Mouse (Mus musculus) limb, embryonic 11.5 days (tissue): ENCODE data around the gene Col4a4. TPM values are rescaled to one million over a fixed set of nuclear protein-coding genes. Genes with fewer than 3 reads are reported as not detected.

Experiments used
- ATAC-seq: fragments of 200-750 bp; cut with Nextera tagmentation; 2 replicates; pipeline ENCODE4 v1.8.0; 2017; ENCODE audit warnings: low read depth; ENCODE audit not compliant: insufficient number of reproducible peaks, low FRiP score, low TSS enrichment
- DNase-seq: peaks from one replicate; pipeline ENCODE4 v3.0.0-alpha.2; 2015; ENCODE audit warnings: low spot score
- H3K27ac ChIP-seq: fragments of 300-500 bp; sonication (generic); replicated peaks from 2 replicates; pipeline ENCODE4 v1.5.1; 2014; ENCODE audit warnings: low read depth, mild to moderate bottlenecking, low read length
- H3K27me3 ChIP-seq: fragments of 300-500 bp; sonication (generic); 2 replicates; pipeline ENCODE4 v1.6.1; 2014; ENCODE audit warnings: mild to moderate bottlenecking, low read length, mixed read lengths; ENCODE audit not compliant: control insufficient read depth, insufficient read depth
- H3K36me3 ChIP-seq: fragments of 300-500 bp; sonication (generic); 2 replicates; pipeline ENCODE4 v1.6.1; 2014; ENCODE audit warnings: mild to moderate bottlenecking, low read length, moderate library complexity, mixed read lengths; ENCODE audit not compliant: control insufficient read depth, insufficient read depth
- H3K4me1 ChIP-seq: fragments of 300-500 bp; sonication (generic); 2 replicates; pipeline ENCODE4 v1.6.1; 2014; ENCODE audit warnings: low read length, mixed read lengths; ENCODE audit not compliant: control insufficient read depth, insufficient read depth
- H3K4me2 ChIP-seq: fragments of 300-500 bp; sonication (generic); 2 replicates; pipeline ENCODE4 v1.6.1; 2014; ENCODE audit warnings: low read depth, mild to moderate bottlenecking, moderate library complexity; ENCODE audit not compliant: severe bottlenecking
- H3K4me3 ChIP-seq: fragments of 300-500 bp; sonication (generic); 2 replicates; pipeline ENCODE4 v1.5.1; 2014; ENCODE audit warnings: low read depth, low read length
- H3K9ac ChIP-seq: fragments of 300-500 bp; sonication (generic); 2 replicates; pipeline ENCODE4 v1.6.1; 2014; ENCODE audit warnings: mild to moderate bottlenecking, low read length
- H3K9me3 ChIP-seq: fragments of 300-500 bp; sonication (generic); 2 replicates; pipeline ENCODE4 v1.6.1; 2016; ENCODE audit warnings: low read length; ENCODE audit not compliant: control insufficient read depth
- WGBS: fragments of 180-500 bp; shearing (Covaris S2); extraction: QIAGEN DNeasy Blood & Tissue Kit; methylation state at CpG from one replicate; pipeline ENCODE4 v1.1.7; 2014; 5-methylcytosine and 5-hydroxymethylcytosine counted together
- polyA plus RNA-seq: library from polyadenylated mRNA; unstranded; fragments of >200 nt; fragmentation: Nextera tagmentation; extraction: Ambion mirVana; gene quantifications from 2 replicates; pipeline ENCODE4 v1.2.1, GENCODE M21; 2014

Col4a4 gene
- polyA plus RNA-seq, 1 experiment from 2014 or later, result 0.03 TPM

DNA sequence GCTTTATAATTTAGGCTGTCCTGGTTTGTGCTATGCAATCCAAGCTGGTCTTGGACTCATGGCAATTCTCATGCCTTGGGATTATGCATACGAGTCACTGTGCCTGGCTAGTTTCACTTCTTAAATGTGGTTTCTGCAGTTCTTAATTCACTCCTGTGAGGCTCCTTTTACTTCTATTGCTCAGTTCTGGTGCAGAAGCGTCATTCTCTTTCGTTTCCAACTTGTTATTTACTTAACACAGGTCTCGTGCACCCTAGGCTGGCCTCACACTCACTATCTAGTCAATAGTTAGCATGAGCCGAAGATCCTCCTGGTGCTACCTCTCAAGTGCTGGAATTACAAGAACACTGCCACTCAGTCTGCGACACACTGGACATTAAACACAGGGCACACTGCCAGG is 117.8 kb downstream of the Col4a4 start:
- Histone ChIP-seq H3K4me2 (no peak overlapping the region), H3K9ac (no peak overlapping the region), H3K4me3 (no peak overlapping the region), H3K27me3 (no peaks in the 10 kb centered on the region), H3K36me3 (no peaks in the 10 kb centered on the region), H3K27ac (no peak overlapping the region), H3K4me1 (no peaks in the 10 kb centered on the region), H3K9me3 (no peaks in the 10 kb centered on the region)
- ATAC-seq (no peak), DNase-seq (no peak)
- 83% methylated on average over 6 of the region's 6 CpGs for WGBS

DNA sequence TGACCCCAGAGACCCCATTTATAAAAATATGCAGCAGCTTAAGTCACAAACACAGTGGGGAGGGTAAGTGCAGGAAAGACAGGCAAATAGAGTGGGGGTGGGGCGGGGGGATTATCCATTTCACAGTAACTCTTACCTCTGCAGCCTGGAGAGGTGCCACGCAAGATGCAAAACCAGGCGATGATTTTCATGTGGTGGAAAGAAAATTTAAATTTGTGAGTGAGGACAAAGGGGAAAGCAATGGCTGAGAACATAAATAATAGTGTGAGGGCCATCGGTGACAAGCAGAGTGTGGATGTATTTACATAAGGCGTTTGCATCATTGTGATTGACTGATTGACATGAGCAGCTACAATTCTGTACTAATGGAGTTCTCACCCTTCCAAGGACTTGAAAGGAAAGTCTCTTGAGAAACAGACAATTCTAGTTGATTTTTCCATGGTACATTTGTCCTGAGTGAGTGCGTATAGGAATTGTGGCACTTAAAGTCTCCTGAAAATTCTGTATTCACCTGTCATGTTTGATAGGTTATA is 121.3 kb downstream of the Col4a4 start:
- Histone ChIP-seq H3K4me1 (no peaks in the 10 kb centered on the region), H3K9me3 (no peaks in the 10 kb centered on the region), H3K27ac (no peak overlapping the region), H3K27me3 (no peaks in the 10 kb centered on the region), H3K9ac (no peak overlapping the region), H3K4me2 (no peak overlapping the region), H3K36me3 (no peaks in the 10 kb centered on the region), H3K4me3 (no peak overlapping the region)
- DNase-seq, result no peak
- ATAC-seq, result no peak
- WGBS, result 55% methylated on average over 6 of the region's 6 CpGs

DNA sequence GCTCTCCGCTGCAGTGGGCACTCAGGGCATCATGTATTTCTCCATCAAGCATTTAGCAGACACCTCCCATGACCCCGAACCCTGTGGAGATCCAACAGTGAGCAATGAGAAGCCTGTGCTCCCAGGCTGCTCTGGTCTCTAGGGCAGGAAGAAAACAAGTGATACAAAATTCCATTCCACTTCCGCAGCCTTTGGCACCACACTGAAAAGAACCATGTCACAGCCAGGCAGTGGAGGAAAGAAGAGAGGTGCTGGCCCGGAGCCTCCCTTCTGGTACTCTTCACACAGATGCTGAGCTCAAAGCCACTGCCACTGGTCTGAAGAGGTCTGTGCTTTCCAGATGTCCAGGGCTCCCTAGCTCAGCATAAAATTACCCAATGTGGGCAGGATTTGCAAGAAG is 125.6 kb downstream of the Col4a4 start:
- no peak for DNase-seq
- H3K4me1 ChIP-seq, result no peaks in the 10 kb centered on the region
- no peaks in the 10 kb centered on the region for H3K36me3 ChIP-seq
- no peak overlapping the region for H3K4me3 ChIP-seq
- H3K27ac ChIP-seq, result no peak overlapping the region
- ATAC-seq, result no peak
- no peaks in the 10 kb centered on the region for H3K27me3 ChIP-seq
- H3K9me3 ChIP-seq, result no peaks in the 10 kb centered on the region
- 84% methylated on average over 4 of the region's 4 CpGs for WGBS
- no peak overlapping the region for H3K9ac ChIP-seq
- H3K4me2 ChIP-seq, result no peak overlapping the region

DNA sequence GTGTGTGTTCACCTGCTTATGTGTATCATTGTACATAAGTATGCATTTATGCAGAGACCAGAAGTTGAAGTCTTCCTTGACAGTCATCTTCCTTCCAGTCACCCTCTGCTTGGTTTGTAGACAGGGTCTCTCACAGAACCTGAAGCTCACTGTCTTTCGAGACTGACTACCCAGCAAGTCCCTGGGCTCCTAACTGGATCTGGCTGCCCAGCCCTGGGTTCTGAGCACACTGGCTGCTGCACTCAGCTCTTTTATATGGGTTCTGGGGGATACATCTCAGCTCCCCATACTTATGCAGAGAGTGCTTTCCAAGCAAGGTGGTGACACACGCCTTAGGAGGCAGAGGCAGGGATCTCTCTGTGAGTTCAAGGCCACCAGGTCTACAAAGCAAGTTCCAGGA is 126.7 kb downstream of the Col4a4 start:
- Histone ChIP-seq H3K4me1 (no peaks in the 10 kb centered on the region), H3K9ac (no peak overlapping the region), H3K9me3 (no peaks in the 10 kb centered on the region), H3K27me3 (no peaks in the 10 kb centered on the region), H3K36me3 (no peaks in the 10 kb centered on the region), H3K4me2 (no peak overlapping the region), H3K4me3 (no peak overlapping the region), H3K27ac (no peak overlapping the region)
- ATAC-seq (no peak), DNase-seq (no peak)
- whole genome bisulfite sequencing, result 79% methylated on average over 2 of the region's 2 CpGs

DNA sequence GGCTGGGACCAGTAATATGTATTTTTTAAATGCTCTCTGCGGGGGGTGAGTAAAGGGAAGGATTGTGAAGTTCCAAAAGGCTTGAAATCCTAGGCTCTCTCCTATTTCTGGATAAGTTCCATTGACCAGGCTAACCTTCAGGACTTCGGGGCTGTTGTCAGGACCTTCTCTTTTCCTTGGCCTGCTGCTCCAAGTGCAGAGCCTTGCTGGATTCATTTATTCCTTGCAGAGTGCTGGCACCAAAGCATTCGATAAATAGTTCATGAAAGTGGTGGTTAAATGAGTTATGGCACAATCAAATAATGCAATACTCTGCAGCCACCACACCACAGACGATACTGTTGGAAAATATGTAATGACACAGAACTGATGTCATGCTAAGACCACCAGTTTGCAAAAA is 127.3 kb downstream of the Col4a4 start:
- Histone ChIP-seq H3K9me3 (no peaks in the 10 kb centered on the region), H3K27ac (no peak overlapping the region), H3K4me3 (no peak overlapping the region), H3K4me1 (no peaks in the 10 kb centered on the region), H3K9ac (no peak overlapping the region), H3K4me2 (no peak overlapping the region), H3K27me3 (no peaks in the 10 kb centered on the region), H3K36me3 (no peaks in the 10 kb centered on the region)
- DNase-seq (no peak), ATAC-seq (no peak)
- 82% methylated on average over 4 of the region's 4 CpGs for WGBS

DNA sequence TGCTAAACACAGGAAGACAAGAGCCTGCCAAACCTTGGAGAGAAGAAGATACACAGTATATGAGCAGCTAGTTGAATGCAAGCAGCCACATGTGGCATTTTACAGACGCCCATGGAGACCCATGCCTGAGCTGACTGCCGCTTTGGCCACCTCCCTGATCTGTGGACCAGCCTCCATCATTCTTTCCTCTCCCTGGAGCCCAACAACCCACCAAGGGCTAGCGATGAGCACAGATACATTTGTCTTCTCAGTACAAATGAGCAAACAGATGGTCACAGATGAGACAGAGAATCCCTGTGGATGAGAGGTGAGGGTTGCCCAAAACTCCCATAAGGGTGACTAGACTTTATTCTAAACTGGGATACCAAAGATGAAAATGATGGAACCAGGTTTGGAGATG is 132.6 kb downstream of the Col4a4 start:
- Histone ChIP-seq H3K4me2 (no peak overlapping the region), H3K9ac (no peak overlapping the region), H3K27ac (no peak overlapping the region), H3K27me3 (no peaks in the 10 kb centered on the region), H3K9me3 (no peaks in the 10 kb centered on the region), H3K36me3 (no peaks in the 10 kb centered on the region), H3K4me1 (peaks cover 3% of the 10 kb centered on the region; the same call in 1 of the 2 replicates), H3K4me3 (no peak overlapping the region)
- 91% methylated on average over 3 of the region's 3 CpGs for WGBS
- DNase-seq (no peak), ATAC-seq (no peak)

DNA sequence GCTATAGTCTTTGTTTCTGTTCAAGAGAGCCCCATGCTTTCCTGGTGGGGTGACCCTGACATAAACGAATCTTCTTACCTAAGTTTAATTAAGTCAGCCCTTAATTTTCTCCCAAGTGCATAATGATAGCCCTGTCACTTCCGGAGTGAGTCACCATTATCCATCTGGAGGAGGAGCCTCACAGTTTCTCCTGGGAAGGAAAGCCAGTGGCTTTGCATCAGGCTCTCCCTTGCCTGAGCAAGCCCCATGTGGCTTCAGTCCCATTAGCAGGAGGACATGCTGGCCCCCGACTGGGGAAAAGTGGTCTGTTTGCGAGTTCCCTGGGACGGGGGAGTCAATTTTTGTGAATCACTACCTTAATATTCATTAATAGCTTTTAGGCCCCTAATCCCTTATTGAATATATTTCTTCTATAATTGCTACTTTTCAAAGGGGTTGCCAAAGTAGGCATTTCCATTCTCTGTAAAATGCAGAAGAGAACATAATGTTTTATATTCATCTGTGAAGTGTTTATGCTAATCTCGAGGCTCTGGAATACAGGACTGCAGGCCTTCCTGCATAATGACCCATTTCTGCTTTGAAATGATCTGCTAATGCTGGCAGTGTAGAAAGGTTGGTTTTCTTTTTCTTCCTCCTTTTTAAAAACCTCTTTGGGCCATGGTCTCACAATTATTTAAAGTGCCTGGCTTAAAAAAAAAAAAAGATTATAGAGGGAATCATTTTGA is 134.6 kb downstream of the Col4a4 start:
- Histone ChIP-seq H3K9ac (no peak overlapping the region), H3K27me3 (no peaks in the 10 kb centered on the region), H3K4me2 (no peak overlapping the region), H3K27ac (no peak overlapping the region), H3K9me3 (no peaks in the 10 kb centered on the region), H3K4me3 (no peak overlapping the region), H3K36me3 (no peaks in the 10 kb centered on the region), H3K4me1 (peaks cover 3% of the 10 kb centered on the region; the same call in 1 of the 2 replicates)
- WGBS, result 25% methylated on average over 6 of the region's 6 CpGs
- ATAC-seq, result no peak
- DNase-seq, result no peak

DNA sequence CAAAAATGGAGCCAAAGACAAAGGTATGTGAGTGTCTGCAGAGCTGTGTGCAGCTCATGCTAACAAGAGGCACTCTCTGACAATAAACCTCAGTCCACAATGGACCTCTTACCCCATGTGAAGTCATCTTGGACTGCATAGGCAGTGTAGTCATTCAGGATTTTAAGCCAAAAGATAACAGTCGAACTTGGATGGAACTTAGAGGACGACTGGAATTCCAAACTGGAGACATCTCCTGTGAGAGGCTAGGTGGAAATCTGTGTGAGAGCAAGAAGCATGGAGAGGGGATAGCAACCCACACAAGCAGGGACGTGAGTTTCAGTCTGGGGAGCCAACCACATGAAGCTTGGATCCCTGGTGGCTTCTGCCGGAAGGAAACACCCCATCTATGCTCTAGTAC is 136.8 kb downstream of the Col4a4 start:
- H3K4me3 ChIP-seq, result no peak overlapping the region
- peaks cover 3% of the 10 kb centered on the region; the same call in 1 of the 2 replicates for H3K4me1 ChIP-seq
- ATAC-seq, result no peak
- H3K9ac ChIP-seq, result no peak overlapping the region
- no peak for DNase-seq
- no peaks in the 10 kb centered on the region for H3K9me3 ChIP-seq
- no peak overlapping the region for H3K27ac ChIP-seq
- WGBS, result 87% methylated on average over 4 of the region's 4 CpGs
- no peaks in the 10 kb centered on the region for H3K36me3 ChIP-seq
- no peak overlapping the region for H3K4me2 ChIP-seq
- no peaks in the 10 kb centered on the region for H3K27me3 ChIP-seq

DNA sequence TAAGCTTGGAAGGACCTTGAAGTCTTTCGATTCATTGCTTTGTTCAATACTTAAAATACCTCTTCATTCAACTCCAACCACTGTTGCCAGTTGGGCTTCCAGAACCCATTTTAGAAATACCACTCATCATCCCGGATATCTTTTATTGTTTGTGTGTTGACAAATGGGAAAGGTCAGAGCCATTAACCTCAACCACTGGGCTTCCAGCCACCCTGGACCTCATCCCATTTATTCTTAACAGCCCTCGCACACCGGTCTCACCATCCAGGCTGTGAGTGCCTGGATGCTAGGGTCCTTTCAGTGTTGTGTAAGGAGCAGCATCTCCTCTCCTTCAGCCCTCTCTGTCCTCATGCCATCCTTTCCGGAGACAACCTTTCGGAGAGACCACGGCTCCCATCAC is 140.6 kb downstream of the Col4a4 start:
- DNase-seq (no peak), ATAC-seq (no peak)
- Histone ChIP-seq H3K4me1 (no peaks in the 10 kb centered on the region), H3K4me2 (no peak overlapping the region), H3K9me3 (no peaks in the 10 kb centered on the region), H3K27ac (no peak overlapping the region), H3K4me3 (no peak overlapping the region), H3K36me3 (no peaks in the 10 kb centered on the region; the same call in 1 of the 2 replicates), H3K9ac (no peak overlapping the region), H3K27me3 (no peaks in the 10 kb centered on the region)
- 82% methylated on average over 7 of the region's 7 CpGs for WGBS
